Mouse (Mus musculus) liver, adult 2 months (tissue): ENCODE results near the gene Pih1d1. TPM values are rescaled to one million over a fixed set of nuclear protein-coding genes. Genes with fewer than 3 reads are reported as not detected.

Experiments used
- DNase-seq: peaks from one replicate; pipeline ENCODE4 v3.0.0-alpha.2; 2011; ENCODE audit warnings: low read depth, low spot score; ENCODE audit errors: extremely low read depth
- H3K27ac ChIP-seq: fragments of 200-500 bp; replicated peaks from 2 replicates; pipeline ENCODE4 v1.5.1; 2012; ENCODE audit warnings: low read depth, mild to moderate bottlenecking, control low read depth, inconsistent platforms, low read length; ENCODE audit not compliant: insufficient read depth
- H3K27me3 ChIP-seq: fragments of 200-500 bp; 2 replicates; pipeline ENCODE4 v1.6.1; 2012; ENCODE audit warnings: mild to moderate bottlenecking, moderate library complexity, low read length, inconsistent platforms; ENCODE audit not compliant: control insufficient read depth, insufficient read depth
- H3K36me3 ChIP-seq: fragments of 200-500 bp; 2 replicates; pipeline ENCODE4 v1.6.1; 2012; ENCODE audit warnings: low read length, inconsistent platforms; ENCODE audit not compliant: control insufficient read depth, insufficient read depth
- H3K4me1 ChIP-seq: fragments of 200-500 bp; 2 replicates; pipeline ENCODE4 v1.6.1; 2011; ENCODE audit warnings: low read length; ENCODE audit not compliant: control insufficient read depth, insufficient read depth
- H3K4me3 ChIP-seq: fragments of 200-500 bp; 2 replicates; pipeline ENCODE4 v1.5.1; 2011; ENCODE audit warnings: low read depth, mild to moderate bottlenecking, control low read depth, low read length, moderate library complexity; ENCODE audit not compliant: insufficient read depth
- H3K79me2 ChIP-seq: fragments of 200-500 bp; 2 replicates; pipeline ENCODE4 v1.6.1; 2012; ENCODE audit warnings: inconsistent platforms, mild to moderate bottlenecking, low read length, moderate library complexity; ENCODE audit not compliant: control insufficient read depth, insufficient read depth
- H3K9ac ChIP-seq: fragments of 200-500 bp; 2 replicates; pipeline ENCODE4 v1.6.1; 2012; ENCODE audit warnings: low read depth, mild to moderate bottlenecking, control low read depth, inconsistent platforms, low read length
- CTCF ChIP-seq: fragments of 200-500 bp; IDR thresholded peaks from 2 replicates; pipeline ENCODE4 v1.5.1; 2011; ENCODE audit warnings: low read depth, low read length, control low read depth
- POLR2A ChIP-seq: fragments of 200-500 bp; IDR thresholded peaks from 2 replicates; pipeline ENCODE4 v1.6.1; 2011; ENCODE audit warnings: low read length, control low read depth; ENCODE audit not compliant: insufficient read depth; ENCODE audit errors: extremely low read depth
- WGBS: fragments of 180-500 bp; shearing (Covaris S2); methylation state at CpG from one replicate; pipeline ENCODE4 v1.1.7; 2018; 5-methylcytosine and 5-hydroxymethylcytosine counted together
- polyA plus RNA-seq: library from polyadenylated mRNA; depleted of rRNA; stranded (reverse); fragments of >200 nt; gene quantifications from 2 replicates; pipeline ENCODE4 v1.2.3, GENCODE M21; 2012
- total RNA-seq: library from RNA; depleted of rRNA; stranded (reverse); fragments of >200 nt; gene quantifications from 2 replicates; pipeline ENCODE4 v1.2.3, GENCODE M21; 2014

The Pih1d1 gene
- total and polyA plus RNA-seq, 2 experiments = 48.0 to 62.1 TPM

GRCm38 (mm10) chr7:45139904-45140723 lies 14.0 kb upstream of the Pih1d1 start:
- Histone ChIP-seq H3K27ac (peak overlapping the region; percentile 35), H3K4me1 (peaks cover 11% of the 10 kb centered on the region), H3K36me3 (peaks cover 17% of the 10 kb centered on the region; the same call in 1 of the 2 replicates), H3K4me3 (no peak overlapping the region), H3K27me3 (no peaks in the 10 kb centered on the region), H3K79me2 (no peaks in the 10 kb centered on the region), H3K9ac (no peak overlapping the region)
- DNase-seq = peak; percentile 48
- TF ChIP-seq POLR2A (no peak), CTCF (no peak)
- WGBS = 47% methylated on average over 8 of the region's 8 CpGs

GRCm38 (mm10) chr7:45141319-45141718 lies 12.8 kb upstream of the Pih1d1 start:
- WGBS = 95% methylated on average over 3 of the region's 3 CpGs
- Histone ChIP-seq H3K4me3 (no peak overlapping the region), H3K9ac (no peak overlapping the region), H3K27me3 (no peaks in the 10 kb centered on the region), H3K27ac (no peak overlapping the region), H3K36me3 (peaks cover 23% of the 10 kb centered on the region; the same call in 1 of the 2 replicates), H3K4me1 (peaks cover 8% of the 10 kb centered on the region; the same call in 1 of the 2 replicates), H3K79me2 (no peaks in the 10 kb centered on the region)
- DNase-seq = no peak
- TF ChIP-seq CTCF (no peak), POLR2A (no peak)

- TF ChIP-seq CTCF (no peak), POLR2A (no peak)
- Histone ChIP-seq H3K79me2 (no peaks in the 10 kb centered on the region), H3K4me1 (peaks cover 8% of the 10 kb centered on the region; the same call in 1 of the 2 replicates), H3K9ac (no peak overlapping the region), H3K27ac (no peak overlapping the region), H3K36me3 (peaks cover 23% of the 10 kb centered on the region; the same call in 1 of the 2 replicates), H3K27me3 (no peaks in the 10 kb centered on the region), H3K4me3 (no peak overlapping the region)
- WGBS = 96% methylated on average over 5 of the region's 5 CpGs
- no peak for DNase-seq
Observed at GRCm38 (mm10) chr7:45141914-45142313, 12.2 kb upstream of the Pih1d1 start.

GRCm38 (mm10) chr7:45144368-45145174 lies 9.5 kb upstream of the Pih1d1 start:
- peaks cover 20% of the 10 kb centered on the region for H3K4me1 ChIP-seq
- TF ChIP-seq POLR2A = no peak
- no peak for TF ChIP-seq CTCF
- DNase-seq = no peak
- no peaks in the 10 kb centered on the region for H3K79me2 ChIP-seq
- 95% methylated on average over 13 of the region's 13 CpGs for WGBS
- no peaks in the 10 kb centered on the region for H3K27me3 ChIP-seq
- peaks cover 23% of the 10 kb centered on the region; the same call in 1 of the 2 replicates for H3K36me3 ChIP-seq
- no peak overlapping the region for H3K4me3 ChIP-seq
- no peak overlapping the region for H3K9ac ChIP-seq
- H3K27ac ChIP-seq = no peak overlapping the region

- no peaks in the 10 kb centered on the region for H3K79me2 ChIP-seq
- no peak overlapping the region for H3K27ac ChIP-seq
- H3K36me3 ChIP-seq = peaks cover 23% of the 10 kb centered on the region; the same call in 1 of the 2 replicates
- no peak overlapping the region for H3K9ac ChIP-seq
- H3K27me3 ChIP-seq = no peaks in the 10 kb centered on the region
- TF ChIP-seq CTCF = no peak
- TF ChIP-seq POLR2A = no peak
- no peak overlapping the region for H3K4me3 ChIP-seq
- peaks cover 12% of the 10 kb centered on the region for H3K4me1 ChIP-seq
- no peak for DNase-seq
- 96% methylated on average over 8 of the region's 8 CpGs for WGBS
Observed at GRCm38 (mm10) chr7:45145460-45145859, 8.6 kb upstream of the Pih1d1 start.

- H3K9ac ChIP-seq = peak overlapping the region; percentile 28
Observed at GRCm38 (mm10) chr7:45147267-45147666, 6.8 kb upstream of the Pih1d1 start.

More at GRCm38 (mm10) chr7:45147267-45147666, 6.8 kb upstream of the Pih1d1 start:
- peak overlapping the region; percentile 21; the same call in 1 of the 2 replicates for H3K4me3 ChIP-seq
- H3K27ac ChIP-seq = peak overlapping the region; percentile 81
- H3K27me3 ChIP-seq = no peaks in the 10 kb centered on the region
- DNase-seq = peak; percentile 55
- H3K4me1 ChIP-seq = peaks cover 16% of the 10 kb centered on the region
- WGBS = 37% methylated on average over 11 of the region's 11 CpGs
- no peak for TF ChIP-seq POLR2A
- no peak for TF ChIP-seq CTCF
- peaks cover 21% of the 10 kb centered on the region; the same call in 1 of the 2 replicates for H3K36me3 ChIP-seq
- H3K79me2 ChIP-seq = no peaks in the 10 kb centered on the region
